Mouse (Mus musculus): ENCODE results near the gene Zfp617. TPM values are rescaled to one million over a fixed set of nuclear protein-coding genes. Genes with fewer than 3 reads are reported as not detected.
"Not testable (repeated sequence)": the region's sequence is repeated elsewhere in the genome, so short reads cannot be mapped to it uniquely, and the experiment has no call there.

The Zfp617 gene
- polyA plus RNA-seq, 1 experiment from 2014 or later, result 40.5 TPM

DNA sequence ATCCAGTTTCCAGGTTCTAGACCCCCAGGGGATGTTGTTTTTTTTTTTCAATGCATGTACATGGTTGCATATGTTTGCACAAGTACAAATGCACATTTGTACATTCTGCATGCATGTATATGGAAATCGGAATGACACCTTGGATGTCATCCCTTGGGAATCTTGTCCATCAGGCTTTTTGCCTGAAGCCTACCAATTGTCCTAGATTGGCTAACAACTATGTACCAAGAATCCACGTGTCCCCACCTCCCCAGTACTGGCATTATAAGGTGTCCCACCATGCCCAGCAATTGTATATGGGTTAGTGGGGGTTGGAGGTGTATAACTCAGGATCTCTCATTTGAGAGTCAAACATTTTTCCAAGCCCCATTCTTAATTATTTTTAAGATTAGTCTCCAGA lies 3.9 kb downstream of the Zfp617 start:
- ATAC-seq (replicated peaks; ENCODE audit: low FRiP score) (no peak), DNase-seq (ENCODE audit: low spot score) (no peak)
- 85% methylated on average over 2 of the region's 2 CpGs for WGBS
- no peak overlapping the region for H3K9ac ChIP-seq (ENCODE audit: low read length)
- H3K4me3 ChIP-seq (ENCODE audit: low read depth, low read length), result no peak overlapping the region
- H3K4me2 ChIP-seq (ENCODE audit: low read depth, low read length, severe bottlenecking), result no peak overlapping the region
- no peaks in the 10 kb centered on the region for H3K4me1 ChIP-seq (replicated peaks; ENCODE audit: control insufficient read depth, insufficient read depth, low read length)
- H3K9me3 ChIP-seq (ENCODE audit: control insufficient read depth, low read length), result no peaks in the 10 kb centered on the region
- peaks cover 8% of the 10 kb centered on the region; the same call in 1 of the 2 replicates for H3K36me3 ChIP-seq (ENCODE audit: control insufficient read depth, insufficient read depth, low read length)
- H3K27me3 ChIP-seq (ENCODE audit: control insufficient read depth, insufficient read depth, low read length), result no peaks in the 10 kb centered on the region
- no peak overlapping the region for H3K27ac ChIP-seq (ENCODE audit: low read depth, low read length)

DNA sequence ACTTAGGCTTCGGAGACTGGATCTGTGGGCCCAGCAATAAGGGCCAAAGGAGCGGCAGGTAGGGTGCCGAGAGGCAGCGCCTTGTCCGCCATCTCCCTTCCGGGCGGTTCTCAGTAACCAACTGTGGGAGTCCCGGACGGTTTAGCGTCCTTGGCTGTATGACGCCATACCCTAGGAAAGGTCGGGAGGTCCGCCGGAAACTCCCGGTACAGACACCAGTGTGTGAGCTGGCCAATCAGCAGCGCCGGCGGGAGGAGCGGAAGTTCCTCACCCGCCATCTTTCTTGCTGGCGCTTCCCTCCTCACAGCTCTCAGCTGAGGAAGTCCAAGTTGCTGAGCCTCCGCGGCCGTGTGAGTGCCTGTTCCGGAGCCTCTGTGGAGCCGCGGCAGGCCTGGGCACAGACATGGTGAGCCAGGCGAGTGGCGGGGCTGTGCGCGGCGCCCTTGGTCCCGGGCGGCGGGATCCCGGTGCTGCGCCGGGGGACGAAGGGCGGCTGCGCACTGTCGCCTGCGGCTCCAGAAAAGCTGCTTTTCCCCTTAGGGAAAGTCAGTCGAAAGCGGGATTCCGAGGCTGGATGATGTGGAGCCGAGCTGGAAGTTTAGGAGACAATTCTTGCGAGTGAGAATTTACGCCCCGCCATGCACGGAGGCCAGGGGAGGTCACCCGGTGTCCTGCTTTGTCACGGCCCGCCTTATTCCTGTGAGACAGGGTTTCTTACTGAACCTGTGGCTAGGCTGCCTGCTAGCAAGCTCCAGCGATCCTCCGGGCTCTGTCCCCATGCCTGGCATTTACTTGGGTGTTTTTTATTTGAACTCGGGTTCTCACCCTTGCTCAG lies 14.3 kb downstream of the Zfp617 start:
- under 1% methylated on average over 57 of the region's 57 CpGs for WGBS
- H3K27me3 ChIP-seq (ENCODE audit: control insufficient read depth, insufficient read depth, low read length), result no peaks in the 10 kb centered on the region
- peak overlapping the region; percentile 90 for H3K9ac ChIP-seq (ENCODE audit: low read length)
- ATAC-seq (replicated peaks; ENCODE audit: low FRiP score), result peak; percentile 100
- H3K4me1 ChIP-seq (replicated peaks; ENCODE audit: control insufficient read depth, insufficient read depth, low read length), result no peaks in the 10 kb centered on the region; the same call in 1 of the 2 replicates
- peak overlapping the region; percentile 97 for H3K27ac ChIP-seq (ENCODE audit: low read depth, low read length)
- peak; percentile 94 for DNase-seq (ENCODE audit: low spot score)
- H3K9me3 ChIP-seq (ENCODE audit: control insufficient read depth, low read length), result no peaks in the 10 kb centered on the region
- no peaks in the 10 kb centered on the region for H3K36me3 ChIP-seq (ENCODE audit: control insufficient read depth, insufficient read depth, low read length)
- H3K4me2 ChIP-seq (ENCODE audit: low read depth, low read length, severe bottlenecking), result peak overlapping the region; percentile 70
- peak overlapping the region; percentile 70 for H3K4me3 ChIP-seq (ENCODE audit: low read depth, low read length)

DNA sequence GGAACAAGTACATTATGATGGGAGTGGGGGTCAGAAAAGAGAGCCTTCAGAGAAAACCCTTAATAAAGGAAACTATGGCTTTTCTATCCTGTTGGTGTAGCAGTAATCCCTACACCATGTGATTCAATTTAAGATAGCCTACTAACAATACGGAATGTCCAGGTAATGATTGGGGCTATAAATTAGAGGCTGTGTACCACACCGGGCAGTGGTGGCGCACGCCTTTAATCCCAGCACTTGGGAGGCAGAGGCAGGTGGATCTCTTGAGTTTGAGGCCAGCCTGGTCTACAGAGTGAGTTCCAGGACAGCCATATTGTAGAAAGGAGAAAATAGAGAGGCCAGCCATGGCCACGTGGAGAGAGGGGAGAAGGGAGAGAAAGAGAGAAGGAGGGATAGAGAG lies 17.4 kb downstream of the Zfp617 start:
- Histone ChIP-seq H3K27ac (ENCODE audit: low read depth, low read length) (no peak overlapping the region), H3K4me3 (ENCODE audit: low read depth, low read length) (no peak overlapping the region), H3K36me3 (ENCODE audit: control insufficient read depth, insufficient read depth, low read length) (peaks cover 19% of the 10 kb centered on the region), H3K9ac (ENCODE audit: low read length) (no peak overlapping the region), H3K4me1 (replicated peaks; ENCODE audit: control insufficient read depth, insufficient read depth, low read length) (no peaks in the 10 kb centered on the region; the same call in 1 of the 2 replicates), H3K27me3 (ENCODE audit: control insufficient read depth, insufficient read depth, low read length) (no peaks in the 10 kb centered on the region), H3K4me2 (ENCODE audit: low read depth, low read length, severe bottlenecking) (no peak overlapping the region), H3K9me3 (ENCODE audit: control insufficient read depth, low read length) (no peaks in the 10 kb centered on the region)
- 95% methylated on average over 5 of the region's 5 CpGs for WGBS
- no peak for ATAC-seq (replicated peaks; ENCODE audit: low FRiP score)
- no peak for DNase-seq (ENCODE audit: low spot score)

DNA sequence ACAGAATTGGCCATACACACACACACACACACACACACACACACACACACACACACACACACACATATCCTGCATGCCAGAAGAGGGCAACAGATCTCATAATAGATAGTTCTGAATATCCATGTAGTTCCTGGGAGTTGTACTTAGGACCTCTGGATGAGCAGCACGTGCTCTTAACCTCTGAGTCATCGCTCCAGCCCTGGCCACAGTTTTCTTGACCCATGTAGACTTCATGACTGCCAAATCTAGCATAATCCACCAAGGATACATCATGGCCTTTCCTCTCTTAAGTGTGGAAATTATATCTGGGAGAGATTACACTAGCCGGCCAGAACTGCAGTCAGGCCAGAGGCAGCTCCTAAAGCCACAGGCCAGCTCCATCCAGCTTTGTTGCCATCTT lies 18.1 kb downstream of the Zfp617 start:
- no peaks in the 10 kb centered on the region for H3K27me3 ChIP-seq (ENCODE audit: control insufficient read depth, insufficient read depth, low read length)
- H3K4me2 ChIP-seq (ENCODE audit: low read depth, low read length, severe bottlenecking), result no peak overlapping the region
- DNase-seq (ENCODE audit: low spot score) (no peak), ATAC-seq (replicated peaks; ENCODE audit: low FRiP score) (no peak)
- WGBS, result 94% methylated on average over 3 of the region's 3 CpGs
- no peak overlapping the region for H3K9ac ChIP-seq (ENCODE audit: low read length)
- no peak overlapping the region for H3K27ac ChIP-seq (ENCODE audit: low read depth, low read length)
- H3K4me1 ChIP-seq (replicated peaks; ENCODE audit: control insufficient read depth, insufficient read depth, low read length), result no peaks in the 10 kb centered on the region; the same call in 1 of the 2 replicates
- no peaks in the 10 kb centered on the region for H3K9me3 ChIP-seq (ENCODE audit: control insufficient read depth, low read length)
- H3K36me3 ChIP-seq (ENCODE audit: control insufficient read depth, insufficient read depth, low read length), result peaks cover 20% of the 10 kb centered on the region
- H3K4me3 ChIP-seq (ENCODE audit: low read depth, low read length), result no peak overlapping the region

DNA sequence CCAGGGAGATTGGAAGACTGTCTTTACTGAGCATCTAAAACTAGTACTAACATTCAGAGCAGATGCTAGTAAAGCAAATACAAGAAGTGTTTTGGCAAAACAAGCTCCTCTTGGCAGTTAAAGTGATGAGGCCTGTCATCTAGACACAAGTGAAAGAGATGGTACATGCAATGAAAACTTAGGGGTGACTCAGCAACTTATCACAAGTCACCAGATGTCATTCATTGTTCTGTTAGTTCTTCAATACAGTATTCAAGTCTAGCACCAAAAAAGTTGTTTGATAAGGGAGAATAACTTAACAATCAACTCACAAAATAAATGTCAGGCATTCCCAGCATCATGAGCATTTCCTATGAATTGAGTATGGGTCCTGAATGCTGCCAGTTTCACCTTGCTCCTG lies 19.3 kb downstream of the Zfp617 start:
- Histone ChIP-seq H3K36me3 (ENCODE audit: control insufficient read depth, insufficient read depth, low read length) (peaks cover 21% of the 10 kb centered on the region), H3K4me1 (replicated peaks; ENCODE audit: control insufficient read depth, insufficient read depth, low read length) (no peaks in the 10 kb centered on the region; the same call in 1 of the 2 replicates), H3K27ac (ENCODE audit: low read depth, low read length) (no peak overlapping the region), H3K27me3 (ENCODE audit: control insufficient read depth, insufficient read depth, low read length) (no peaks in the 10 kb centered on the region), H3K9me3 (ENCODE audit: control insufficient read depth, low read length) (no peaks in the 10 kb centered on the region), H3K9ac (ENCODE audit: low read length) (no peak overlapping the region), H3K4me2 (ENCODE audit: low read depth, low read length, severe bottlenecking) (no peak overlapping the region), H3K4me3 (ENCODE audit: low read depth, low read length) (no peak overlapping the region)
- DNase-seq (ENCODE audit: low spot score) (no peak), ATAC-seq (replicated peaks; ENCODE audit: low FRiP score) (no peak)

DNA sequence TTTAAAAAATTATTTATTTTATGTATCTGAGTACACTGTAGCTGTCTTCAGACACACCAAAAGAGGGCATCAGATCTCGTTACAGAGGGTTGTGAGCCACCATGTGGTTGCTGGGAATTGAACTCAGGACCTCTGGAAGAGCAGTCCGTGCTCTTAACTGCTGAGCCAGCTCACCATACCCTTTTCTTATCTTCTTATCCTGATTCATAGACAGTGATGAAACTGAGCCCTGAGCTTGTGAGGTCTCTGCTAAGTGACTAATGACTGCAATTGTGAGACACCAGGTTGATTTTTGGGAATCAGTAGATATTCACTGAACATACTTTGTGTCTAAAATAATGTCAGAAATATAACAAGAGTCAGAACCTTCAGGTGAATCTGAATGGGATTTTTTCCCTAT lies 29.6 kb downstream of the Zfp617 start:
- not testable (repeated sequence) for H3K4me3 ChIP-seq (ENCODE audit: low read depth, low read length); H3K36me3 ChIP-seq (ENCODE audit: control insufficient read depth, insufficient read depth, low read length); H3K27me3 ChIP-seq (ENCODE audit: control insufficient read depth, insufficient read depth, low read length); DNase-seq (ENCODE audit: low spot score); H3K4me1 ChIP-seq (replicated peaks; ENCODE audit: control insufficient read depth, insufficient read depth, low read length); ATAC-seq (replicated peaks; ENCODE audit: low FRiP score); H3K9ac ChIP-seq (ENCODE audit: low read length); H3K9me3 ChIP-seq (ENCODE audit: control insufficient read depth, low read length); H3K4me2 ChIP-seq (ENCODE audit: low read depth, low read length, severe bottlenecking); H3K27ac ChIP-seq (ENCODE audit: low read depth, low read length)
- WGBS, result 87% methylated on average over 2 of the region's 2 CpGs

DNA sequence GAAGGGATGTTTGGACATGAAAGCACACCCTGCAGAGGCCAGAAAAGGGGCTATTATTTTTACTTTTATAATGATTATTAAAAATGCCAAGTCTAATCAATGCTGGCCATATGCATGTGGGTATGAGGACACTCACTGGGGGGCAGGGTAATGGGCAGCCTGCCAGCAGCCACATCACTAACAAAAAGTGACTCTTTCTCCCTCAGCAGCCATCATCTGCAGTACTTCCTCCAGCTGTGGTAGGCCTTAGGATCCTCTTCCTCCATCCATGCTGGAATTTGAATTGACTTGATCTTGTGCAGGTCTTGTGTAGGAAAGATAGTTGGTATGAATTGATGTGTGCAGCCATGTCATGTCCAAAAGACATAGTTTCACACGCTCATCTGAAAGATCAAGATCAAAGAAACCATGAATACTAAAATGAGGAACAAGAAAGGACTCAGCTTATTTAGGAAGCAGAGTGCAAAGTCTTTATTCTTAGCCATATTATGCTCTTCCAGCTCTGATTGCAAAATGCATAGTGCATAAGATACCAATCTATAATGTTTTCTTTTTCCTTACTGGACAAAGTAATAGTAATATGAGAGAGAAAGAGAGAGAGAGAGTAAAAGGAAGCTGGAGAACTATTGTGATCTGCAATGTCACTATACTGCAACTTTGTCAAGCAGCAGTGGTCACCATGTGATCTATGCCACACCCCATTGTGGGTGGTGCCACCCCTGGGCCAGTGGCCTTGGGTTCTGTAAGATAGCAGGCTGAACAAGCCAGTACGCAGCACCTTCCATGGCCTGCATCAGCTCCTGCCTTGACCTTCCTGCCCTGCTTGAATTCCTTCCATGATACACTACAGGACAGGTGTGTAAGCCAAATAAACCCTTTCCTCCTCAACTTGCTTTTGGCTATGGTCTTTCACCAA lies 32.1 kb downstream of the Zfp617 start:
- no peak overlapping the region for H3K4me2 ChIP-seq (ENCODE audit: low read depth, low read length, severe bottlenecking)
- no peak for DNase-seq (ENCODE audit: low spot score)
- H3K27me3 ChIP-seq (ENCODE audit: control insufficient read depth, insufficient read depth, low read length), result no peaks in the 10 kb centered on the region; the same call in 1 of the 2 replicates
- H3K36me3 ChIP-seq (ENCODE audit: control insufficient read depth, insufficient read depth, low read length), result no peaks in the 10 kb centered on the region
- H3K9ac ChIP-seq (ENCODE audit: low read length), result no peak overlapping the region
- H3K4me3 ChIP-seq (ENCODE audit: low read depth, low read length), result no peak overlapping the region
- WGBS, result 74% methylated on average over 2 of the region's 2 CpGs
- no peak overlapping the region for H3K27ac ChIP-seq (ENCODE audit: low read depth, low read length)
- no peak for ATAC-seq (replicated peaks; ENCODE audit: low FRiP score)
- H3K9me3 ChIP-seq (ENCODE audit: control insufficient read depth, low read length), result no peaks in the 10 kb centered on the region
- H3K4me1 ChIP-seq (replicated peaks; ENCODE audit: control insufficient read depth, insufficient read depth, low read length), result no peaks in the 10 kb centered on the region

DNA sequence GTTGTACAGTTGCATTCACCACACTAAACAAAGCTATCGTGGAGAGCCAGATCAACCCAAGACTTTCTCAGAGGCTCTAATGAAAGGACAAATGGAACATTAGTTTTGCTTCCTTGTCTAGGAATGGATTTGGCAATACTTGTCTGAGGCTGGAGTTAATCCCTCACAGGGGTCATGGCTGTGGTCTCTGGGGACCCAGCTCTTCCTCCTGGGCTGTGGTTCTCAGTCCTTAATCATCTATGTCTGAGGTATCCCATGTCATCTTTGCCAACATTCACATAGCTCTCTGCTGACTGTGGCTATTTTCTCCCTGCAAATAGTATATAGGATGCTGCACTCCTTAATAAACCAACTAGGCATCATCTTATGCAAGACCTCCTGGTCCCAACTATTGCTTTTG lies 33.3 kb downstream of the Zfp617 start:
- no peak for DNase-seq (ENCODE audit: low spot score)
- H3K9ac ChIP-seq (ENCODE audit: low read length), result no peak overlapping the region
- no peak overlapping the region for H3K27ac ChIP-seq (ENCODE audit: low read depth, low read length)
- no peaks in the 10 kb centered on the region for H3K9me3 ChIP-seq (ENCODE audit: control insufficient read depth, low read length)
- no peaks in the 10 kb centered on the region; the same call in 1 of the 2 replicates for H3K27me3 ChIP-seq (ENCODE audit: control insufficient read depth, insufficient read depth, low read length)
- ATAC-seq (replicated peaks; ENCODE audit: low FRiP score), result no peak
- no peak overlapping the region for H3K4me3 ChIP-seq (ENCODE audit: low read depth, low read length)
- WGBS, result 72% methylated on average over 1 of the region's 1 CpGs
- H3K4me2 ChIP-seq (ENCODE audit: low read depth, low read length, severe bottlenecking), result no peak overlapping the region
- no peaks in the 10 kb centered on the region for H3K36me3 ChIP-seq (ENCODE audit: control insufficient read depth, insufficient read depth, low read length)
- H3K4me1 ChIP-seq (replicated peaks; ENCODE audit: control insufficient read depth, insufficient read depth, low read length), result no peaks in the 10 kb centered on the region

All from forebrain, embryonic 11.5 days (tissue).